Mouse (Mus musculus) testis, adult 2 months (tissue): ENCODE measurements around the gene Ccdc146. TPM values are rescaled to one million over a fixed set of nuclear protein-coding genes. Genes with fewer than 3 reads are reported as not detected.
A peak's percentile ranks its signal among the peaks of the same experiment; 100 is the strongest.

Experiments
- H3K27ac ChIP-seq: fragments of 200-500 bp; 2 replicates; pipeline ENCODE4 v1.5.1; 2012; ENCODE audit warnings: low read depth, low read length; ENCODE audit not compliant: control insufficient read depth, insufficient read depth
- H3K27me3 ChIP-seq: fragments of 200-500 bp; 2 replicates; pipeline ENCODE4 v1.6.1; 2012; ENCODE audit warnings: mild to moderate bottlenecking, low read length, moderate library complexity; ENCODE audit not compliant: control insufficient read depth, insufficient read depth
- H3K36me3 ChIP-seq: fragments of 200-500 bp; 2 replicates; pipeline ENCODE4 v1.6.1; 2012; ENCODE audit warnings: mild to moderate bottlenecking, low read length; ENCODE audit not compliant: control insufficient read depth, insufficient read depth
- H3K4me1 ChIP-seq: fragments of 200-500 bp; 2 replicates; pipeline ENCODE4 v1.6.1; 2012; ENCODE audit warnings: low read length; ENCODE audit not compliant: control insufficient read depth, insufficient read depth
- H3K4me3 ChIP-seq: fragments of 200-500 bp; 2 replicates; pipeline ENCODE4 v1.5.1; 2012; ENCODE audit warnings: low read depth, mild to moderate bottlenecking, low read length, moderate library complexity, mixed read lengths; ENCODE audit not compliant: control insufficient read depth
- CTCF ChIP-seq: fragments of 200-500 bp; IDR thresholded peaks from 2 replicates; pipeline ENCODE4 v1.5.1; 2012; ENCODE audit warnings: low read depth, mild to moderate bottlenecking, inconsistent platforms, low read length, moderate library complexity; ENCODE audit not compliant: control insufficient read depth, insufficient read depth, insufficient replicate concordance
- POLR2A ChIP-seq: fragments of 200-500 bp; IDR thresholded peaks from 2 replicates; pipeline ENCODE4 v1.6.1; 2012; ENCODE audit warnings: low read depth, mild to moderate bottlenecking, inconsistent platforms, low read length, moderate library complexity; ENCODE audit not compliant: control insufficient read depth
- polyA plus RNA-seq: library from polyadenylated mRNA; depleted of rRNA; stranded (reverse); fragments of >200 nt; gene quantifications from 2 replicates; pipeline ENCODE4 v1.2.3, GENCODE M21; 2012

Ccdc146 gene
- polyA plus RNA-seq, 1 experiment = 19.0 TPM

GRCm38 (mm10) chr5:21386432-21386831 is 38.0 kb downstream of the Ccdc146 start:
- Histone ChIP-seq H3K27me3 (no peaks in the 10 kb centered on the region), H3K4me1 (peaks cover 13% of the 10 kb centered on the region), H3K36me3 (no peaks in the 10 kb centered on the region), H3K4me3 (no peak overlapping the region), H3K27ac (no peak overlapping the region)
- no peak for TF ChIP-seq POLR2A
- TF ChIP-seq CTCF = no peak

DNA sequence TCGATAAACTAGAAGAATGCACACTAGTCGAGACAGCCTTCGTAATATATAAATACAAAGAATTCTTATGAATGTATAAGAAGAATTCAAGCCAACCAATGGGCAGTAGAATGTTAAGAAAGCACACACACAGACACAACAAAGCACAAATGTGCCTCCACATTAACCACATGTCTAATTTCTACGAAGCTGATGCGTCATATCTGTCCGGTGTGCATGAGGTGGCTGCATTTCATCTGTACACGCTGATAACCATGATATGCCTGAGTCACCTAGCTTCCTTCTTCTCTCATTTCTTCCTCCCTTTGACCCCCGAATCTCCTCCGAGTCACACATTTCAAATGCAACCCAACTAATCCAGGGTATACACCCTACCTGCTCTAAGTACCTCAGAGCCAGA is 39.5 kb downstream of the Ccdc146 start:
- TF ChIP-seq CTCF = no peak
- TF ChIP-seq POLR2A = no peak
- Histone ChIP-seq H3K36me3 (no peaks in the 10 kb centered on the region), H3K27me3 (no peaks in the 10 kb centered on the region), H3K27ac (no peak overlapping the region), H3K4me1 (peaks cover 13% of the 10 kb centered on the region), H3K4me3 (no peak overlapping the region)

DNA sequence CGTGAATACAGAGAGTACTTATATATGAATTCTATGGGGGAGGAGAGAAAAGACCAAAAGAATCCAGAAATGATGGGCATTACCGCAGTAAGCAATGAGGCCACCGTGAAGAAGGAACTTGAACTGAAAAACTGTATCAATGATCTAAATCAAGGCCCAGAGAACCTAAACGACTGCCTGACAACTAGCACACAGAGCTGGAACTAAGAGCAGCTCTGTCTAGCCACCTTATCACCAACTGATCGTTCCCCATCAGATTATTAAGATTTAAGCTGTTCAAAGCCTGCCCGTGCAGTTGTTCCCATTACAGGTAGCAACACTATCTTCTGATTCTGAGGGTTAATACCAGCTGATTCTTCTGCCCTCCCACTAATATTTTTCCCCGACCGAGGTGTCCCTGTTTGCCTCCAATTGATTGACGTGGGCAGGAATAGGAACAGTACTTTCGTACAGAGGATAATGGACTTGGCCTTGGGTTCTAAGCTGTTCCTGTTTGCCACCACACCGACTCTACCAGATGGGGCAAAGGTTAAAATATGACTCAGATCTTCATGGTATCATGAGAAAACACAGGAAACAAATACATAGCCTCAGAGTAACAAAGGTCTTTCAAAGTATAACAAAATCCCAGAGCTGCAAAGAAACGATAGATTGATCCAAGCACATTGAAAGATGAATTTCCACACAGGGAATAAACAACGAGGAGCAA is 40.1 kb downstream of the Ccdc146 start:
- H3K4me1 ChIP-seq = peaks cover 13% of the 10 kb centered on the region
- no peak overlapping the region for H3K27ac ChIP-seq
- no peak overlapping the region for H3K4me3 ChIP-seq
- TF ChIP-seq POLR2A (no peak), CTCF (no peak)
- H3K36me3 ChIP-seq = no peaks in the 10 kb centered on the region
- no peaks in the 10 kb centered on the region for H3K27me3 ChIP-seq

- Histone ChIP-seq H3K36me3 (no peaks in the 10 kb centered on the region), H3K27me3 (no peaks in the 10 kb centered on the region), H3K4me1 (peaks cover 13% of the 10 kb centered on the region), H3K4me3 (no peak overlapping the region; the same call in 1 of the 2 replicates), H3K27ac (0 out of 2 replicates have a peak overlapping the region, but pooled peaks have one; percentile 46)
- TF ChIP-seq CTCF = no peak
- TF ChIP-seq POLR2A = no peak
Observed at GRCm38 (mm10) chr5:21383392-21384251, 40.9 kb downstream of the Ccdc146 start.

- no peak overlapping the region for H3K27ac ChIP-seq
- H3K4me1 ChIP-seq = peaks cover 13% of the 10 kb centered on the region
- TF ChIP-seq CTCF = no peak
- H3K4me3 ChIP-seq = no peak overlapping the region
- H3K27me3 ChIP-seq = no peaks in the 10 kb centered on the region
- H3K36me3 ChIP-seq = no peaks in the 10 kb centered on the region
Observed at GRCm38 (mm10) chr5:21382678-21383077, 41.8 kb downstream of the Ccdc146 start.

DNA sequence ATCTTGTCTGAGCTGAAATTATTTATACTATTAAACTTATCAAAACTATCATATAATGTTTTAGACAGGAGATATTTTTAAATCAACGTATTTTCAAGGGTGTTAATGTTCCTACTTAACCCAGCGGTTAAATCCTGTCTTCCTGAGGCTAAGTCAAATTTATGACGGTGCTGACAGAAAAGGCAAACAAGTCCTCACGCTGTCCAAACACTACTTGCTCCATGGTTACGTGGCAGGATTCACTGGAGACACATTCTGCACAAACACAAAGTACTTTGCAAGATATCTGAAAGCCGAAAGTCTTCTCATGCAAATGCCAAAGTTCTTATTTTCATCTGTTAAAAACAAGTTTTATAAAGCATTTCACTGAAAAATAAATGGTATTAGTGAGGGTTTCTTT is 42.5 kb downstream of the Ccdc146 start:
- no peak overlapping the region for H3K4me3 ChIP-seq
- no peak overlapping the region for H3K27ac ChIP-seq
- TF ChIP-seq POLR2A (no peak), CTCF (no peak)
- no peaks in the 10 kb centered on the region for H3K27me3 ChIP-seq
- no peaks in the 10 kb centered on the region for H3K36me3 ChIP-seq
- H3K4me1 ChIP-seq = peaks cover 13% of the 10 kb centered on the region

DNA sequence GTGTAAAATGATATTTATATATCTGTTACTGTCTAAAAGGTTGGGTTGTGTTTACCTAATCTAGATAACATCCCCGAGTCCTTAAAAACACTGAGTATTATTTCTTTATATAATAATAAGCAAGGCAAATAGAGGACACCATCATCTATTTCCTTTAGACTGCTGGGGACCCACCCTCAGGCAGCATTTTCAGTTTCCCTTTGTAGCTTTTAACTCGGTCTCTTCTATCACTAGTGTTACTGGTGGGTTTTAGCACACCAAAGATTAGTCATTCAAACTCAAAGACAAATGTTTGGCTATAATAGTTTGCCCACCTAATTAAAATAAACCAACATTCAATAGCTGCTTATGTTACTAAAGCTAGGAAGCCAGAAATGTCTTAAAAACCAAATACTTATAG is 46.1 kb downstream of the Ccdc146 start:
- Histone ChIP-seq H3K36me3 (no peaks in the 10 kb centered on the region), H3K27ac (no peak overlapping the region)
- TF ChIP-seq CTCF (no peak), POLR2A (no peak)

DNA sequence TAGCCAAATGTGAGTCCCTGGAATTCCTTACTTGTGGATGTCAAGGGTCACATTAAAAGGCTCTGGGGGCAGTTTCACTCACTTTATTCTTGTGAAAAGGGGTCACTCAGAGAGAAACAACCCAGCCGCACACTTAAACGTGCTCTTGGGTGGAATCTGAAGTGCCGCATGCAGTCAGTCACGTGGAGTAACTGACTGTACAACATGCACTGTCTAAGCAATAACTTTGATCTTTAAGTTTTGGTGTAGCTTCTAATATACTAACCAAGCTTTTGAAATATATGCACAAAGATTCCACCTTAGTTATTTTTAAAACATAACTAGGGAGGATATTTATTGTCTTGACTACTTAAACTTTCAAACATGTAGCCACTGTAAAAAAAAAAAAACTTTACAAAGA is 47.5 kb downstream of the Ccdc146 start:
- no peak for TF ChIP-seq POLR2A
- no peaks in the 10 kb centered on the region for H3K27me3 ChIP-seq
- no peaks in the 10 kb centered on the region for H3K36me3 ChIP-seq
- H3K4me3 ChIP-seq = no peak overlapping the region
- H3K4me1 ChIP-seq = peaks cover 6% of the 10 kb centered on the region
- no peak overlapping the region for H3K27ac ChIP-seq

More for the DNA sequence above, 46.1 kb downstream of the Ccdc146 start:
- Histone ChIP-seq H3K27me3 (no peaks in the 10 kb centered on the region), H3K4me3 (no peak overlapping the region), H3K4me1 (peaks cover 4% of the 10 kb centered on the region)
